Mouse (Mus musculus): ENCODE data around the gene Tbx6. TPM values are rescaled to one million over a fixed set of nuclear protein-coding genes. Genes with fewer than 3 reads are reported as not detected.

The Tbx6 gene
- total RNA-seq, 2 experiments from 2014 or later, result 0.38 to 0.75 TPM

DNA sequence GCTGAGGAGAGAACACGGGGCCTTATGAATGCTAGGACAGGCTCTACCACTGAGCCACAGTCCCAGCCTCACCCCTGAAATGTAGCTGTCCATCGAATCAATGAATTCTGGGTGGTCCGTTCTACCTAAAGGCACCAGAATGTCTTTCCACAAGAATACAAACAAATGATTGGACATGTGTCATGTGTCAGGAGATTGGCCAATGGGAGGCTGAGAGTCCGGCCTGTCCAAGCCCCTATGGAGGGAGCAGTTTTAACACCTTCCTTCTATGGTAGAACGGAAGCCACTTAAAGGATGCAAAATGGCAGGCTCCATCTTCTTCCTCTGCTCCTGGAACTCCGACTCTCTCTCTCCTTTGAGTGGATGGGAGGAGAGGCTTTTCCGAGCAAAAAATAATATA, 36.3 kb downstream of the Tbx6 start:
- DNase-seq, result no peak

DNA sequence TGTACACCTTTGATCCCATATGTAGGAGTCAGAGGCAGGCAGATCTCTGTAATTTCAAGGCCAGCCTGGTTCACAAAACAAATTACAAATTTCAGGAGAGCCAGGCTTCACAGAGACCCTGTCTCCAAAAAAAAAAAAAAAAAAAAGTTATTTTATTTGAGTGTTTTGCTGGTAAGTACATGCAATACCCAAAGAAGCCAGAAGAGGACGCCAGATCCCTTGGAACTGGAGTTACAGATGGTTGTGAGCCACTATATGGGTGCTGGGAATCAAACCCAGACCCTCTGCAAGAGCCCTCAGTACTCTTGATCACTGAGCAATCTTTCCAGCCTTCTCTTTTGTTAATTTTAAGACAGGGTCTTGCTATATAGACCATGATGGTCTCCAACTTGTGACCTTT, 37.5 kb downstream of the Tbx6 start:
- no peak for DNase-seq

GRCm38 (mm10) chr7:126821835-126822511, 40.7 kb downstream of the Tbx6 start:
- DNase-seq, result peak; percentile 86

- DNase-seq, result no peak
Measured at GRCm38 (mm10) chr7:126822741-126823140, 41.5 kb downstream of the Tbx6 start.

DNA sequence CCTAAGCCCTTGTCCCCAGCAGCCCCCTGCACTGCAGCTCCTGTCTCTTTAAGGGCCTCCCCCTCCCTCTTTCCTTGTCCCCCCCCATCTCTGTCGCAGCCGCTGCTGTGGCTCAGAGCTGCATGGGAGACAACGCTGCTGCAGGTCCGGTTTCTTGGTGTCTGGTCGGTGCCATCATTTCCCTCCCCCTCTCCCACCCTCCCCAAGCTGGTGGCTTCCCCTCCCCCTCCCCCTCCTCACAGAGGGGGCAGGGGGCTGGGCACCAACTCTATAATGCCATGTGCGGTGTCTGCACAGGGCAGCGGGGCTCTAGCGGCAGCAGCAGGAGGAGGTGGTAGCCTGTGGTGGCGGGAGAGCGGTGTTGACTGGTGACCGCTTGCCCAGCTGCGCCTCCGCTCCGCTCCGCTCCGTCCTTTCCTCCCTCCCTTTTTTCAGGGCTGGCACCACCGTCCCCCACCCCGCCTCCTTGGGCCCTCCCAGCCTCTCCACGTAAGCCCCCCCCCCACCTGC, 42.0 kb downstream of the Tbx6 start:
- no peak for DNase-seq

GRCm38 (mm10) chr7:126823940-126824339, 42.7 kb downstream of the Tbx6 start:
- DNase-seq, result no peak

DNA sequence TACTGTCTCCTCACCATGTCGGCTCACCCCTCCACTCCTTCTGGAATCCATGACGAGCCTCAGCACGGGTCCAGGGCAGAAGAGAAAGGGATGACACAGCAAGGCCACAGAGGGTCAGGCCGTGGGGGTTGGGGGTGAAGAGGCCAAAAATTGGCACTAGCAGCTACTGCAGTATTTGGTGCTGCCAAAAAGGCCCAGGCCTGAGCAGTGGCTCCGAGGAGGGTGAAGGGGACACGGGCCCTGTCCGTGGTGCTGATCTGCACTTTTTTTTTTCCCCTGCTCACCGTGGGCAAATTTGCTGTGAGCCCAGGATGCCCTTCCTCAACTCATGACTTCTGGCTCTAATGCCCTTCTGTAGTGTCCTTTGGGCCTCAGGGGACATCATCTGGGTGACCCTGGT, 44.1 kb downstream of the Tbx6 start:
- no peak for DNase-seq

GRCm38 (mm10) chr7:126825952-126826351, 44.7 kb downstream of the Tbx6 start:
- DNase-seq, result no peak

GRCm38 (mm10) chr7:126831539-126831938, 50.3 kb downstream of the Tbx6 start, which contains the start of gene 4930451I11Rik:
4930451I11Rik (minus strand) TSS chr7:126831639.
- DNase-seq, result no peak

DNA sequence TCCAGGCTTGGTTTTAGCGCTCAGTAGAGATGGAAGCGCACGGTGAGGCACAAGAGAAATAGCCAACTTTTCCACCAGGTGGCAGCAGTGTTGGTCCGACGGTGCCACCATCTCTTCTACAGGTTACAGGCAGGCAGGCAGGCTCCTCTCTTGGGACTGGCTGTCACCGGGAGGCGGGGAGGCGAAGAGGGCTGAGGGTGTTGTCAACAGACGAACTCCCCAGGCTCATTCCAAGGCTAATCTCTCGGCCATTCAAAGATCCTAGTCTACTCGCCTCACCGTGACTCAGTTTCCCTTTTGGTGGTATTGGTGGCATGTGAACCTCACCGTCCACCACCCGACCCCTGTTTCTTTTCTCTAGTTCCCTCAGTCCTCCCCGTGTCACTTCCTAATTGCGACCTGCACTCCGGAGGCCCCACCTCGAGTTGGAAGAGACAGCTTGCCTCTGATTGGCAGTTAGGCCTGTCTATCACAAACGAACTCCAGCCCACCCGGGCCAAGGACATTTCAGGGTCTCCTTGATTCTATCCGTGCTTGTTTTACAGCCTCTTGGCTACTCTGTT, 50.8 kb downstream of the Tbx6 start:
- peak; percentile 73 for DNase-seq

DNA sequence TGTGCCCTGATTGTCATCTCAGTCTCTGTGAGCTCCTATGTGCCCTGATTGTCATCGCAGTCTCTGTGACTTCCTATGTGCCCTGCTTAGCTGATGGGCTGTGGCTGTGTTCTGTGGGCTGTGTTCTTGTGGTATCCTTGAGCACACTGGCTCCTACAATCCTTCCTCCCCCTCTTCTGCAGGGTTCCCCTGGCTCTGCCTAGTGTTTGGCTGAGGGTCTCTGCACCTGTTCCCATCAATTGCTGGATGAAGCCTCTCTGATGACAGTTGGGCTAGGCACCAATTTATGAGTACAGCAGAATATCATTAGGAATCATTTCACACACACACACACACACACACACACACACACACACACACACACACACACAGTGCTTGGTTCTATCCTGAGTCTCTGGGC, 52.0 kb downstream of the Tbx6 start:
- no peak for DNase-seq

Other genes with a start within 250 kb of the Tbx6 start
- gene Eif3c, start 215.1 kb upstream of the Tbx6 start, total RNA-seq (2021), result 100 to 1,000 TPM; 147 to 153 TPM
- gene Apobr, start 196.5 kb upstream of the Tbx6 start, total RNA-seq (2021), result 1 to 10 TPM in 1 of 2 experiments, under 1 TPM in 1; 0.59 to 1.0 TPM
- gene Cln3, start 195.7 kb upstream of the Tbx6 start, total RNA-seq (2021), result 10 to 100 TPM in 1 of 2 experiments, 1 to 10 TPM in 1; 6.3 to 14.3 TPM
- gene Il27, start 186.5 kb upstream of the Tbx6 start, total RNA-seq (2021), result not detected
- gene Nupr1, start 150.6 kb upstream of the Tbx6 start, total RNA-seq (2021), result 10 to 100 TPM; 19.0 to 25.3 TPM
- gene Sgf29, start 132.2 kb upstream of the Tbx6 start, total RNA-seq (2021), result 10 to 100 TPM; 21.9 to 22.9 TPM
- gene Sult1a1, start 105.1 kb upstream of the Tbx6 start, total RNA-seq (2021), result 10 to 100 TPM; 13.8 to 24.7 TPM
- 10 to 100 TPM; 53.6 to 54.4 TPM for gene Bola2, start 86.1 kb upstream of the Tbx6 start, total RNA-seq (2021)
- 1 to 10 TPM; 4.2 to 6.1 TPM for gene Slx1b, start 85.7 kb upstream of the Tbx6 start, total RNA-seq (2021)
- gene Coro1a, start 73.7 kb upstream of the Tbx6 start, total RNA-seq (2021), result 1 to 10 TPM; 5.0 to 7.0 TPM
- 10 to 100 TPM; 43.7 to 54.7 TPM for gene Mapk3, start 21.9 kb upstream of the Tbx6 start, total RNA-seq (2021)
- gene Gdpd3, start 15.1 kb upstream of the Tbx6 start, total RNA-seq (2021), result 1 to 10 TPM; 1.0 to 4.0 TPM
- gene Ypel3, start 4.5 kb upstream of the Tbx6 start, total RNA-seq (2021), result 10 to 100 TPM; 56.3 to 62.9 TPM
- gene Ppp4c, start 11.0 kb downstream of the Tbx6 start, total RNA-seq (2021), result 10 to 100 TPM; 44.2 to 48.8 TPM
- 10 to 100 TPM; 10.3 to 10.5 TPM for gene Fam57b, start 16.2 kb downstream of the Tbx6 start, total RNA-seq (2021)
- not detected for gene 4930451I11Rik, start 50.2 kb downstream of the Tbx6 start, total RNA-seq (2021)
- under 1 TPM; 0.14 to 0.68 TPM for gene Doc2a, start 65.9 kb downstream of the Tbx6 start, total RNA-seq (2021)
- gene Hirip3, start 80.5 kb downstream of the Tbx6 start, total RNA-seq (2021), result 10 to 100 TPM; 11.9 to 18.1 TPM
- 10 to 100 TPM; 18.6 to 23.6 TPM for gene Ino80e, start 80.9 kb downstream of the Tbx6 start, total RNA-seq (2021)
- gene Taok2, start 103.2 kb downstream of the Tbx6 start, total RNA-seq (2021), result 10 to 100 TPM; 40.2 to 52.3 TPM
- 10 to 100 TPM; 16.2 to 17.3 TPM for gene Tmem219, start 141.4 kb downstream of the Tbx6 start, total RNA-seq (2021)
- gene Kctd13, start 147.4 kb downstream of the Tbx6 start, total RNA-seq (2021), result 1 to 10 TPM; 3.7 to 5.0 TPM
- gene Asphd1, start 168.1 kb downstream of the Tbx6 start, total RNA-seq (2021), result under 1 TPM in 1 of 2 experiments, not detected in 1; 0.35 TPM
- gene Sez6l2, start 169.1 kb downstream of the Tbx6 start, total RNA-seq (2021), result 10 to 100 TPM in 1 of 2 experiments, 1 to 10 TPM in 1; 5.9 to 10.5 TPM
- 10 to 100 TPM; 38.3 to 39.9 TPM for gene Cdipt, start 194.4 kb downstream of the Tbx6 start, total RNA-seq (2021)
- gene Cdiptos, start 194.6 kb downstream of the Tbx6 start, total RNA-seq (2021), result under 1 TPM; 0.42 to 0.45 TPM
- gene Mvp, start 233.1 kb downstream of the Tbx6 start, total RNA-seq (2021), result 10 to 100 TPM; 23.3 to 28.3 TPM
- 1 to 10 TPM in 1 of 2 experiments, not detected in 1; 1.5 TPM for gene Pagr1b, start 235.0 kb downstream of the Tbx6 start, total RNA-seq (2021)
- 1 to 10 TPM; 2.5 to 8.2 TPM for gene Pagr1a, start 235.9 kb downstream of the Tbx6 start, total RNA-seq (2021)
- 10 to 100 TPM; 17.5 to 23.1 TPM for gene Gm42742, start 239.6 kb downstream of the Tbx6 start, total RNA-seq (2021)
- 1 to 10 TPM; 1.9 to 4.6 TPM for gene Prrt2, start 239.7 kb downstream of the Tbx6 start, total RNA-seq (2021)
- 10 to 100 TPM; 75.6 to 92.8 TPM for gene Maz, start 245.6 kb downstream of the Tbx6 start, total RNA-seq (2021)